Mouse (Mus musculus): ENCODE data around the gene Cnr2.
"Not testable (repeated sequence)": the region's sequence is repeated elsewhere in the genome, so short reads cannot be mapped to it uniquely, and the experiment has no call there.

Gene Cnr2

DNA sequence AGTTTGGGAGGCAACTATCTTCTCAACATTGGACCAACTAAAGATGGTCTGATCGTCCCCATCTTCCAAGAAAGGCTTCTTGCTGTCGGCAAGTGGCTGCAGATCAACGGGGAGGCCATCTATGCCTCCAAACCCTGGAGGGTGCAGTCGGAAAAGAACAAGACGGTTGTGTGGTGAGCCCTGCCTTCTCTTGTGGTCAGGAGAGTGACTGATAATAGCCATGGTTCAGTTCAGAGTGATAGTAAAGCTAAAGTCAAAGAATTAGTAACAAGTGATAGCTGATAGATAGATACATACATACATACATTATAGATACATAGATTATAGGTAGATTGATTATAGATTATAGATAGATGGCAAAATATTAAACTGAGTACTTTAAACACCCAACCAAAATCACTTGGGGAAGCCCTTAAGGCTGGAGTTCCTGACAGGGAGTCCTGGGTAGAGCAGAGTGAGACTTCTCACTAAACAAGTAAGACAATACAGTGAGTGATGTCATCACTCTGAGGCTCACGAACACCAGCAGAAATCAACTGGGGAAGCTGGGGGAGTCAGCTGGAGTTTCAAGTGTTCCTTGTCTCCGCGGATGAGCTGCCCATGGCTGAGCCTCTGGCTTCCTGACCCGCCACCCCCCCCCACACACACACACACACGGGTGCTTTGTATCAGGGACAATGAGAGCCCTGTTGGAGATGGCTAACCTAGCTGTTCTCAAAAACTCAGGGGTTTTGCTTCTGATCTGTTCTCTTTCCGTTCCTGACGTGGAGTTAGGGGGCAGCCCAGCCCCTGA is 39.7 kb downstream of the Cnr2 start:
- no peak for DNase-seq (ENCODE audit: low spot score)

DNA sequence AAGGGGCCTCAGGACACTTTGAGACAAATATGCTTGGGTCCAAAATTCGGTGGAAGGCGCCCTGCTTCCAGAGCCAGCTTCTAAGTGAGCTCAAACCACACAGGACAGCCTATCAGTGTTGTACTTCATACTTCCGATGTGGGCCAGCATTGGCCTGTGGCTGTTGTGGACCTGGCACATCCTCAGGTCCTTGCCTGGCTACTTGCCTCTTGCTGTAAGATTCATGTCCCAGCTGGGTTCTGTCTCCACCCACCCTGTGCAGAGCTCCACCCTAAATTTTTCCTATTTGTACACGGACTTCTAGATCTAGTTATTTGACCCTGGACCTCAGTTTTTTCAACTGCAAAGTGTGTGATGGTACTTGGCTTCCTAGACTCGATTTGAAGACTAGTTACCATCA is 40.3 kb downstream of the Cnr2 start:
- DNase-seq (ENCODE audit: low spot score), result no peak

GRCm38 (mm10) chr4:135938858-135939257 is 43.7 kb downstream of the Cnr2 start:
- DNase-seq (ENCODE audit: low spot score), result no peak

- not testable (repeated sequence) for DNase-seq (ENCODE audit: low spot score)
Measured at GRCm38 (mm10) chr4:135941026-135941425, 45.8 kb downstream of the Cnr2 start.

- DNase-seq (ENCODE audit: low spot score), result no peak
Measured at GRCm38 (mm10) chr4:135942193-135942592, 47.0 kb downstream of the Cnr2 start.

GRCm38 (mm10) chr4:135943389-135943788 is 48.2 kb downstream of the Cnr2 start:
- DNase-seq (ENCODE audit: low spot score), result no peak

DNA sequence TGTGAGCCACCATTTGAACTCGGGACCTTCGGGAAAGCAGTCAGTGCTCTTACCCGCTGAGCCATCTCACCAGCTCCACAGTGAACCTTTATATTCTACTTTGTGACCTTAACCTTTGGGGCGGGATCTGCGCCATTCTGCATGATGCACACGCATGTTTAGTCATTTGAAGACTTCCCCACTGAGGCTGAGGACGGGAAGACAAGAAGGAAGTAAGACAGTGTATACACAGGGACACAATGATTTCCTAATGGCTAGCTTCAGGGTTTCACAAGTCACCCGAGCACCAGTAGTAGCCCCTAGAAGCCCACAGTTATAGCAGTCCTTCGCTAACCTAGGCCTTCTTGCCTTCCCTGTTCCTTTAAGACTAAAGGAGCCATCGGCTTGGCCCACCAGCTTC is 50.5 kb downstream of the Cnr2 start:
- no peak for DNase-seq (ENCODE audit: low spot score)

DNA sequence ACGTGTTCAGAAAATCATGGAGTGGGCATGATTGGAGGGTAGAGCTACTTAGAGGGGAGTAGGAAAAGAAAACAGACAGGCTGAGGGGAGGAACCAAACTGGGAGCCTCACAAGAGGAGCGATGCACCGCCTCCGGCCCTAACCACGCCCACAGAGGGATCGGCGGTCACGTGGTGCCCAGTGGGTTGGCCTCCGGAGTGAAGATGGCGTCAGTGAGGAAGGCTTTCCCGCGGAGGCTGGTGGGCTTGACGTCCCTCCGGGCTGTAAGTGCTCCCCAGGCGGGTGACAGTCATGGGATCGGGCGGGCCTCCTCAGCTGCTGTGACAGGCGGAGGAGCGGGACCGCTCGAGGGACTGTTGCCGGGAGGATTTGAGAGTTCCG is 51.1 kb downstream of the Cnr2 start, which contains the start of gene Hmgcl:
Gene Hmgcl (plus strand): TSS at position 171 of the 381 bp plus-strand sequence.
- DNase-seq (ENCODE audit: low spot score), result peak; percentile 93

DNA sequence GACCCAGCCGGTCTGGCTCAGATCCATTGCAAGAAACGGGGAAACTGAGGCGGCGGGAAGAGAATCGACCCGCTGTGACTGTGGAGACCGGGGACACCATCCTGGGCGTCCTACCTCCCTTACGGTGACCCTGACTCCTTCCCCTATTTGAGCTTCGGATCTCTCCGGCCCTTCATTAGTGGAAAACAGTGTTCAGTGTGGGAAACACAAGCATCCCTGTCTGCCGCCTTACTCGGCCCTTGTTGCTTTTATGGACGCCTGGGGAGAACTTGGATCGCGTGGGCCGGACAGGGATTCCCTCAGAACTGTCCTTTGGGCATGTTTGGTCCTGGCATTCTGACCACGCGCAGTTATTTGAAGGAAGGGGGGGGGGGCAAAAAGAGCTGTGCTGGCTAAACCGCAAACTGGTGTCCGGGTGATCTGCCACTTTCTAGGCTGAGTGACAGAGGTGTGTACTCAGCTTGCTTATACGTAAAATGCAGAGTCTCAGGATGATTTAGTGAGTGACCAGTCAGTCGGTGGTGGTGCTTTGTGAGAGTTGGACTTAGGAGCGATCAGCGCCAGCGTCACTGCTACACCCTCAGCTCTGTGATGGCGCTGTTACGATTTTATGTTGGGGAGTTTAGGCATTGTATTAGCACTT is 51.6 kb downstream of the Cnr2 start:
- DNase-seq (ENCODE audit: low spot score), result no peak

DNA sequence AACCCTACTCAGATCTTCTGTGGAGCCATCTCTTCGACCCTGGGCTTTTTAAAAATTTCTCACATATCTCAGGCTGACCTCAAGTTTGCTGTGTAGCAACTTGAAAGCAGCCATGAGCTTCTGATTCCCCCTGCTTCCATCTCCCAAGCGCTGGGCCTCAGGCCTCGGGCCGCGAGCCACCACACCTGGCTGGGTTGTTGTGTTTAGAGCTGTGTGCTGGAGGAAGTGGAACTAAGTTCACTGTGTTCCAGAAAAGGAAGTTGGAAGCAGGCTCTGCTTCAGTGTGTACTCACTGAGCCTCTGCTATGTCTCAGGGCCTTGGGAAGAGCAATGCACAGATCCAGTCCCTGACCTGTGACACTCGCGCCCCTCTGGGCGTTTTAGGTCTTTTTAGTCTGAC is 52.9 kb downstream of the Cnr2 start:
- no peak for DNase-seq (ENCODE audit: low spot score)

- DNase-seq (ENCODE audit: low spot score), result no peak
Measured at GRCm38 (mm10) chr4:135949475-135949874, 54.3 kb downstream of the Cnr2 start.

DNA sequence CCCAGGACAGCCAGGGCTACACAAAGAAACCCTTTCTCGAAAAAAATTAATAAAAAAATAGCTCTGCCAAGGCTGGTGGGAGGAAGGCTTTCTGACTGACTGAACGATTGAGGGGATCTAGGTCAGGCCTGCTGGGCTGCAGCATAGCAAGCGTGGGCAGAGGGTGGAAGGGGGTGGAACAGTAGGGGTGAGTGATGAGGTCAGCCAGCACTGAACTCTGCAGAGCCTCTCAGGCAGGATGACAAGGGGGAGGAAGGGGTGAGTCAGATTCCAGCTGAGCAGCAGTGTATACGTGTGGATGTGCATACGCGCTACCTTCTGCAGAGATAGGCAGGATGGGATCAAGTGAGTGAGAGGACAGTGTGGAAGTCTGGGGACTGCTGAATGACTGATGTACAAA is 54.7 kb downstream of the Cnr2 start:
- DNase-seq (ENCODE audit: low spot score), result no peak

GRCm38 (mm10) chr4:135950365-135950764 is 55.2 kb downstream of the Cnr2 start:
- no peak for DNase-seq (ENCODE audit: low spot score)

DNA sequence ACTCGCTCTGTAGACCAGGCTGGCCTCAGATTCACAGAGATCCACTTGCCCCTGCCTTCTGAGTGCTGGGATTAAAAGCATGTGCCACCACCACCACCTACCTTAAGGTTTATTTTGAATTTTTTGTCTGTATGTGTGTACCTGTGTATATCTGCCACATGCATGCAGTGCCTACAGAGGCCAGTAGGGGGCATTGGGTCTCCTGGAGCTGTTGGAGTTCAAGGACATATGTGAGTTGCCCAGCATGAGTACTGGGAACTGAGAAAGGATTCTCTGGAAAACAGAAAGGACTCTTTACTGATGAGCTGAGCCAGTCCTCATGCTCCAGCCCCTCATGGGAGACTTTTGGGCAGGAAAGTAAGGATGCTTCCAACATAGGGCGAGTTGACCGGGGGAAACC is 56.3 kb downstream of the Cnr2 start:
- no peak for DNase-seq (ENCODE audit: low spot score)

GRCm38 (mm10) chr4:135953179-135953578 is 58.0 kb downstream of the Cnr2 start:
- DNase-seq (ENCODE audit: low spot score), result no peak

GRCm38 (mm10) chr4:135954241-135954640 is 59.0 kb downstream of the Cnr2 start:
- peak; percentile 50 for DNase-seq (ENCODE audit: low spot score)

- DNase-seq (ENCODE audit: low spot score), result no peak
Measured at GRCm38 (mm10) chr4:135955886-135956285, 60.7 kb downstream of the Cnr2 start.

- DNase-seq (ENCODE audit: low spot score), result no peak
Measured at GRCm38 (mm10) chr4:135958354-135958753, 63.2 kb downstream of the Cnr2 start.

DNA sequence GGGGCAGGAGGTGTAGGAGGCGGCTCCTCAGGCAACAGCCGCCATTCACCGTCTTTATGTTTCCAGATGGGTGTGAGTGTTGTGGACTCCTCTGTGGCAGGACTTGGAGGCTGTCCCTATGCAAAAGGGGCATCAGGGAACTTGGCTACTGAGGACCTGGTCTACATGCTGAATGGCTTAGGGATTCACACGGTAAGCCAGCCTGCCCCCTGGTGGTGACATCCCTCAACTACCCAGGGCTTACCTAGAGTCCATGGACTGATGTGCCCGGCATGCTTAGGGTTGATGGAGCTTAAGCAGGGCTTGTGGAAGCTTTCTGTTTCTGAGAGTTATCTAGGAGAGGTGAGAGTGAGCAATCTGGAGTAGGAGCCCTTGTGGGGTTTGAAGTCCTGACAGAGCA is 65.5 kb downstream of the Cnr2 start:
- DNase-seq (ENCODE audit: low spot score), result peak; percentile 57

GRCm38 (mm10) chr4:135961709-135962108 is 66.5 kb downstream of the Cnr2 start:
- DNase-seq (ENCODE audit: low spot score), result no peak

DNA sequence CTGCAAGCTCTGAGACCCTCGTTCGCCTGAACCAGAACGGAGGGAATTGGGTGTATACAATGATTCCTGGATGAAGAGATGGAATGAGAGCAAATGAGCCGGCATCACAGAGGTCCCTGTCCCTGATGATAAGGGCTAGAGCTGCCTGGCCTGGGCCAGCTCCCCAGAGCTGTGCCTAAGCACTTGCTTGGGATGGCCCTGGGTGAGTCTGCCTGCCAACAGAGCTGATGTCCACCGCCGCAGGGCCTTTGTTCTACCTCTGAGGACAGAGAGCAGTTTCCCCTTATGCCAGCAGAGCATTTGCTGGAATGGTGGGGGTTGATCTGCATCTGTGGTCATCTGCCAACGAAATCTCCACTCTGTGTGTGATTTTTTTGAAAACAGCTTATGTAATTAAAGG is 67.0 kb downstream of the Cnr2 start:
- DNase-seq (ENCODE audit: low spot score), result no peak

- peak; percentile 31 for DNase-seq (ENCODE audit: low spot score)
Measured at GRCm38 (mm10) chr4:135962946-135963345, 67.8 kb downstream of the Cnr2 start.

DNA sequence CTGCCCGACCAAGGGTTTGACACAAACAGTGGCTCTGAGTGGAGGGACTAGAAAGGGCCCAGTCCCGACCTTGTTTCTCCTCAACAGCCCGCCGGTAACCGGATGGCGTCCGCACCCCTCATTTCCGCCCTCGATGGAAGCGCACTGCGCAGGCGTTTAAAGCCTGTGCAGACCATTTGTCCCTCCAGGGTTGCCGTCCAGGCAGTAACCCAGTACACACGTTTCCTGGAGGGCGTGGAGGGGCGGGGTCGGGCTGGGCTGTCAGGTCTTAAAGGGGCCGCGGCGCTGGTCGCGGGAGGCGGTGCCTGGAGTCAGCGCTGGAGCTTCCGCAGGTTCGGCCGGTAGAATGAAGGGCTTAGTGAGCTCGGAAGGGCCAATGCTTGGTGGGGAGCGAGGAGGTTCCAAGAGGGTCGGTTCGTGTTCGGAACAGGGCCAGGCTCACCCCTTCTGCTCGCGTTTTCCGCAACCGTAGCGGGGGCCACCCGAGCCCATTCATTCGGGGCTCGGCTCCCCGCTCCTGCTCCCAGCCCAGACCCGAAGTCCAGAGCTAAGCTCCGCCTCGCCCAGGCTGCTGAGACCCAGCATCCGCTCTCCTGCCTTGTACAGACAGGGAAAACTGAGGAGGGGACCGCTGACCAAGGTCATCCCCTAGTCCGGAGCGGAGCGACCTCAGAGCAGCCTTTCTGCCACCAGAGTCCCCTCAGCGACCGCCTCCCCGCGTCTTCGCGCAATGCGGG is 68.4 kb downstream of the Cnr2 start, which contains the start of gene Gale:
Gene Gale (plus strand): TSS at position 271 of the 737 bp plus-strand sequence.
- peak; percentile 97 for DNase-seq (ENCODE audit: low spot score)

Measured in yolk sac, embryonic 10.5 days (tissue).